Mouse (Mus musculus) frontal cortex, postnatal 14 days (tissue): ENCODE data around the gene Gm6993.

Experiments
- DNase-seq, 2 experiments: peaks; one replicate each; pipeline ENCODE4 v3.0.0; 2022; ENCODE audit warnings: low spot score in 2 of 2

Gm6993 gene

GRCm38 (mm10) chr12:31271361-31272011 lies 30.9 kb downstream of the Gm6993 start:
- DNase-seq: no peak

DNA sequence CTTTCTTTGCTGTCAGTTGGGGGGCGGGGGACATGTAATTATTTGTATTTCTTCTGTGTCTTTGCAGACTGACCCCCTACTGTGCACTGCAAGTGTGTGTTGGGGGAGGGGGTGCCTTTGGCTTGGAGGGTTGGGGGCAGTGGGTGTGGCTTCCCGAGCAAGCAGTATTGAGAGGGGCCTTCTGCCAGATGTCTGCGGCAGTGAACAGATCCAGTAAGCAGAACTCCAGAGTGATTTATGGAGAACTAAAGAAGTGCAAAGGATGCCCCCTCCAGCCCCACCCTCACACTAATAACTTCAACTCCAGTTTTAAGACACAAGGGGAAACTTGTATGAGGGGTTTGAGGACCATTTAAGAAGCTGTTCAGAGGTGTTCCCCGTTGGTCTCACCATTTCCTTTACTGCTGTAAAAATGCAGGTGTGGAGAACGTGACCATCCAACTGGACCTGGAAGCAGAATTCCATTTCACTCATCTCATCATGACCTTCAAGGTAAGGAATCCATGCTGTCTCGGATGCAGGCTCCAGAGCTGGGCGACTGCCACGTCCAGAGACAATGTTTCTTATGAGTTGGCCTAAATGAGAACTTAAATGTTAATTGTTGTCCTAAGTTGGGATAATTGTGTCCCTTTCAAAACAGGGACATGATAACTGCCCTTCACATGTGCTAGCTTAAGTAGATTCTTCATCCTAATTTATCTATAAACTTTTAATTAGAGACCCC lies 31.6 kb downstream of the Gm6993 start:
- no peak for DNase-seq

DNA sequence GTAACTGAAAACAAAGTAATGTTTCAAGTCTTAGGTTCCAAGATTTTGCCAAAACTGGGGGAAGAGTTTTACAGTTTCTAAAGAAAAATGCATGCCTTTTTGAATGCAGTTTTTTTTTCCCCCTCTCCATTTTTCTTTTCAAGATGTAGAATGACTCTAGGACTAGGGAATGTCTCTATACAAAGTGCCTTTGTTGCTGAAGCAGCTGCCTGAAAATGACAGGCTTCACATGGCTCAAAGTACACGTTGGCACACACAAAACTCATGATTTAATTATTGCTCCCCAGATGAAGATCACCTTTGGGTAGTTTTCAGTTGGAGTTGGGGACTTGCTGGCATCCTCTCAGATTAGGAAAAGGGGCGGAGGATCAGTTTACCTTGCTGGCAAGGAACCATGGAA lies 32.3 kb downstream of the Gm6993 start:
- no peak for DNase-seq

- DNase-seq: no peak
Measured at GRCm38 (mm10) chr12:31273646-31274045, 33.1 kb downstream of the Gm6993 start.

DNA sequence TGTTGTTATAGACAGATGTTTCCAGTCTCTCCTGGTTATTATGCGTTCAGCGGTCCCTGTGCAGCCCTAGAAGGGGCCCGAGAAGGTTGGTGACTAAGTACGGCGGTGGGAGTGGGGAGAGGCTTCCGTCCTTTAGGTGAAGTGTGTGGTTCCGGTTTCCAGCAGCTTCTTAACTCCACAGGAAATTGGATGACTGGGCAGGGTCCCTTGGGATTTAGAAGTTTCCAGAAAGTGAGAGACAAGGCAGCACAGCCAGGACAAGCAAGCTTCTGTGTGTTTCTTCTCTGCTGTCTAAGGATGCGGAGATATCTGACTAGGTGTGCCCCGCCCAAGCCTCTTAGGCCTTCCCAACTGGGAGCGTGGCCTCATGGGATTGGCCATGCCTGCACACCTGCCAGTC lies 34.8 kb downstream of the Gm6993 start:
- DNase-seq: no peak

DNA sequence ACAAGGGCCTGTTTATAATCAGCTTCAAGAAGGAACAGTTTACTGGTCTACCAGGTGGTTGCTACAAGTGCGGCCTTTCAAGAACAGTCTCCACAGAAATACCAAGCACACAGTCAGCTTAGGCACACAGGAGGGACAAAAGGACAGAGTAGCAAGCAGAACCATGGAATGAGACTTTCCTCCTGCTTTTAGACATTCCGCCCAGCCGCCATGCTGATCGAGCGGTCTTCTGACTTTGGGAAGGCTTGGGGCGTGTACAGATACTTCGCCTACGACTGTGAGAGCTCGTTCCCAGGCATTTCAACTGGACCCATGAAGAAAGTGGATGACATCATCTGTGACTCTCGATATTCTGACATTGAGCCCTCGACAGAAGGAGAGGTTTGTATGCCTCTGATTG lies 37.7 kb downstream of the Gm6993 start:
- no peak for DNase-seq

DNA sequence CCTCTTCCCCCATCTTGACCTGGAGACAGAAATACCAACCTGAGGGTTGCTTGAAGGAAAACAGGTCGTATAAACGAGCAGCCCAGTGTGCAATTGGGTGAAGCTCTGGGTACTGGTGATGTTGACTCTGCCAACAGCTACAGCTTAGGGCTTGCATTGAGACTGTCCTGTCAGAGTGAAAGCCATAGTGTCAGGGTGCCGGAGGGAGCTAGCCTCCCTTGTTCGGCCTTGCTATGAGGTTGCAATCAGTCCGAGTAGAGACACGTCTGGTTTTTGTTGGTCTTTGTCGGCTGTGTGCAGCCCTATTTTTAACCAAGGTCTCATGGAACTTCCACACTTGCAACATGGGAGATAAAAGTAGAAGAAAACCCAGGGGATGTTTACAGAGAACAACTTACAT lies 39.7 kb downstream of the Gm6993 start:
- no peak for DNase-seq

GRCm38 (mm10) chr12:31281100-31281591 lies 40.6 kb downstream of the Gm6993 start:
- DNase-seq: no peak

- no peak for DNase-seq
Measured at GRCm38 (mm10) chr12:31282241-31282640, 41.7 kb downstream of the Gm6993 start.

- DNase-seq: no peak
Measured at GRCm38 (mm10) chr12:31283131-31283530, 42.6 kb downstream of the Gm6993 start.

DNA sequence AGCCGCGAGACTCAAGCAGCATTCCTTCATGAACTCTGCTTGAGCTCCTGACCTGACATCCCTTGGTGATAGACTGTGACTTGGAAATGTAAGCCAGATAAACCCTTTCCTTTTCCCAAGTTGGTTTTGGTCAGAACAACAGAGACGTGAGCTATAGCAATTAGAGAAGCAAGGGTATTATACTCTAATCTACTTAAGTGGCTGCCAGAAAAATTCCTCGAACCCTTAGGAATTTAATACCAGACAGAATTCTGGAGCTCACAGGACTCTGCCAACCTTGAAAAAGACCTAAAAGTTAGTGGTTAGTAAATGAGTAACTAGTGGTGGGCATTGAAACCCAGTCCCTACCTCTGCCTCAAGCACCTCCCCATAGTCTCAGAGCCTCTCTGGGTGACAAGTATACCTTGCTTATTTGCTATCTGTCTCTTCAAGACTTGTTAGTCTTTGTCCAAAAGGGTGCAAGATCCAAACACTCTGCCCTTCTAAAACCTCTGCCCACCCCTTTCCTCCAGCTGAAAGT lies 43.1 kb downstream of the Gm6993 start:
- DNase-seq: no peak

DNA sequence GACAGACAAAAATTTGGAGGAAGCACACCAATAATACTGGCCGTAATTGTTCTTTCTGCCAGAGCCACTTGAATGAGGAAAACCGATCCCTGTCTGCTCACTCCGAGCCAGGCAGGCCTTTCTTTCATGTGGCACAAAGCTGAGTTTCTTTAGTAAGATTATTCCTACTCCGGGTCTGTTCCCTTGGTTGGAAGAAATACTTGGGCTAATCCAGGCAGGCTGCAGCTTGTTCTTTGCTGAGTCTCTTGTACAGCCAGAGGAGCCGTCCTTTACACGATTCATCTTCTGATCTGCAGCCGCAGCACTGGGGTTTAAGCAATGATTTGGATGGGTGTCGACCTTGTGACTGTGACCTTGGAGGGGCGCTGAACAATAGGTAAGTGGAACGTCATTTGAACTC lies 48.5 kb downstream of the Gm6993 start:
- no peak for DNase-seq
